Mouse (Mus musculus) intestine, postnatal 0 days (tissue): Measurements from ENCODE around the gene Pi4ka. TPM values are rescaled to one million over a fixed set of nuclear protein-coding genes. Genes with fewer than 3 reads are reported as not detected.

Experiments used
- ATAC-seq: fragments of 200-750 bp; cut with Nextera tagmentation; 2 replicates; pipeline ENCODE4 v1.8.0; 2017; ENCODE audit warnings: mild to moderate bottlenecking, moderate TSS enrichment, moderate library complexity
- H3K27ac ChIP-seq: fragments of 300-500 bp; sonication (generic); 2 replicates; pipeline ENCODE4 v1.5.1; 2014; ENCODE audit warnings: mild to moderate bottlenecking, low read depth, low read length, moderate library complexity
- H3K27me3 ChIP-seq: fragments of 300-500 bp; sonication (generic); replicated peaks from 2 replicates; pipeline ENCODE4 v1.6.1; 2014; ENCODE audit warnings: low read length, mixed read lengths; ENCODE audit not compliant: control insufficient read depth, insufficient read depth
- H3K36me3 ChIP-seq: fragments of 300-500 bp; sonication (generic); 2 replicates; pipeline ENCODE4 v1.6.1; 2014; ENCODE audit warnings: mild to moderate bottlenecking, moderate library complexity; ENCODE audit not compliant: control insufficient read depth, insufficient read depth
- H3K4me1 ChIP-seq: fragments of 300-500 bp; sonication (generic); replicated peaks from 2 replicates; pipeline ENCODE4 v1.6.1; 2014; ENCODE audit warnings: antibody characterized with exemption, low read length, mixed read lengths; ENCODE audit not compliant: control insufficient read depth, insufficient read depth
- H3K4me2 ChIP-seq: fragments of 300-500 bp; sonication (generic); replicated peaks from 2 replicates; pipeline ENCODE4 v1.6.1; 2014; ENCODE audit warnings: low read depth, mild to moderate bottlenecking, moderate library complexity
- H3K4me3 ChIP-seq: fragments of 300-500 bp; sonication (generic); 2 replicates; pipeline ENCODE4 v1.5.1; 2014; ENCODE audit warnings: low read depth, low read length
- H3K9ac ChIP-seq: fragments of 300-500 bp; sonication (generic); 2 replicates; pipeline ENCODE4 v1.6.1; 2014; ENCODE audit warnings: mild to moderate bottlenecking, low read depth, low read length
- H3K9me3 ChIP-seq: fragments of 300-500 bp; sonication (generic); 2 replicates; pipeline ENCODE4 v1.6.1; 2016; ENCODE audit warnings: mixed run types; ENCODE audit not compliant: control insufficient read depth
- CTCF ChIP-seq: sonication (generic); IDR thresholded peaks from 2 replicates; pipeline ENCODE4 v1.5.1; 2016; ENCODE audit warnings: low read depth, mild to moderate bottlenecking, control low read depth, antibody characterized with exemption, moderate library complexity
- WGBS: fragments of 180-500 bp; shearing (Covaris S2); extraction: QIAGEN DNeasy Blood & Tissue Kit; methylation state at CpG from one replicate; pipeline ENCODE4 v1.1.7; 2014; 5-methylcytosine and 5-hydroxymethylcytosine counted together
- polyA plus RNA-seq: library from polyadenylated mRNA; unstranded; fragments of >200 nt; fragmentation: Nextera tagmentation; extraction: Ambion mirVana; gene quantifications from 2 replicates; pipeline ENCODE4 v1.2.1, GENCODE M21; 2015

Gene Pi4ka
- polyA plus RNA-seq, 1 experiment from 2014 or later, result 20.5 TPM

GRCm38 (mm10) chr16:17287103-17287502, 119.0 kb downstream of the Pi4ka start:
- Histone ChIP-seq H3K4me2 (no peak overlapping the region), H3K9me3 (no peaks in the 10 kb centered on the region), H3K9ac (no peak overlapping the region), H3K4me1 (no peaks in the 10 kb centered on the region), H3K27ac (no peak overlapping the region), H3K4me3 (no peak overlapping the region), H3K36me3 (peaks cover 69% of the 10 kb centered on the region), H3K27me3 (no peaks in the 10 kb centered on the region)
- WGBS, result 73% methylated on average over 2 of the region's 2 CpGs
- ATAC-seq, result no peak
- no peak for TF ChIP-seq CTCF

GRCm38 (mm10) chr16:17283151-17283550, 123.0 kb downstream of the Pi4ka start:
- H3K4me2 ChIP-seq, result no peak overlapping the region
- no peak overlapping the region for H3K27ac ChIP-seq
- WGBS, result 80% methylated on average over 6 of the region's 6 CpGs
- H3K9ac ChIP-seq, result no peak overlapping the region
- H3K4me1 ChIP-seq, result no peaks in the 10 kb centered on the region
- H3K9me3 ChIP-seq, result no peaks in the 10 kb centered on the region
- TF ChIP-seq CTCF, result no peak
- H3K4me3 ChIP-seq, result no peak overlapping the region
- 0 out of 2 replicates have a peak, but pooled peaks cover 1% of the 10 kb centered on the region for H3K27me3 ChIP-seq
- ATAC-seq, result no peak
- H3K36me3 ChIP-seq, result peaks cover 63% of the 10 kb centered on the region

- H3K9me3 ChIP-seq, result no peaks in the 10 kb centered on the region
- H3K4me2 ChIP-seq, result no peak overlapping the region
- no peak for TF ChIP-seq CTCF
- H3K4me3 ChIP-seq, result no peak overlapping the region
- H3K27ac ChIP-seq, result no peak overlapping the region
- H3K36me3 ChIP-seq, result peaks cover 44% of the 10 kb centered on the region
- H3K4me1 ChIP-seq, result peaks cover 9% of the 10 kb centered on the region
- H3K9ac ChIP-seq, result no peak overlapping the region
- H3K27me3 ChIP-seq, result peaks cover 16% of the 10 kb centered on the region; the same call in 1 of the 2 replicates
- ATAC-seq, result no peak
- 95% methylated on average over 11 of the region's 11 CpGs for WGBS
Measured at GRCm38 (mm10) chr16:17280471-17280870, 125.6 kb downstream of the Pi4ka start.

GRCm38 (mm10) chr16:17277342-17278211, 128.5 kb downstream of the Pi4ka start:
- TF ChIP-seq CTCF, result no peak
- H3K9ac ChIP-seq, result no peak overlapping the region
- 10% methylated on average over 61 of the region's 61 CpGs for WGBS

GRCm38 (mm10) chr16:17276164-17277151, 129.7 kb downstream of the Pi4ka start:
- Histone ChIP-seq H3K9me3 (no peaks in the 10 kb centered on the region), H3K27ac (0 out of 2 replicates have a peak overlapping the region, but pooled peaks have one; percentile 46), H3K9ac (peak overlapping the region; percentile 45), H3K4me3 (peak overlapping the region; percentile 56), H3K36me3 (peaks cover 8% of the 10 kb centered on the region; the same call in 1 of the 2 replicates), H3K27me3 (peaks cover 16% of the 10 kb centered on the region; the same call in 1 of the 2 replicates), H3K4me2 (peak overlapping the region; percentile 98), H3K4me1 (peaks cover 9% of the 10 kb centered on the region)
- ATAC-seq, result peak; percentile 82
- under 1% methylated on average over 62 of the region's 62 CpGs for WGBS
- peak; percentile 98 for TF ChIP-seq CTCF

More at GRCm38 (mm10) chr16:17277342-17278211, 128.5 kb downstream of the Pi4ka start:
- ATAC-seq, result no peak; the same call in 1 of the 2 replicates
- Histone ChIP-seq H3K4me2 (peak overlapping the region; percentile 98), H3K36me3 (peaks cover 20% of the 10 kb centered on the region; the same call in 1 of the 2 replicates), H3K4me1 (peaks cover 9% of the 10 kb centered on the region), H3K27ac (no peak overlapping the region), H3K4me3 (peak overlapping the region; percentile 56), H3K27me3 (peaks cover 16% of the 10 kb centered on the region; the same call in 1 of the 2 replicates), H3K9me3 (no peaks in the 10 kb centered on the region)
